Mouse (Mus musculus): ENCODE data around the gene Cbwd1.

Cbwd1 gene

DNA sequence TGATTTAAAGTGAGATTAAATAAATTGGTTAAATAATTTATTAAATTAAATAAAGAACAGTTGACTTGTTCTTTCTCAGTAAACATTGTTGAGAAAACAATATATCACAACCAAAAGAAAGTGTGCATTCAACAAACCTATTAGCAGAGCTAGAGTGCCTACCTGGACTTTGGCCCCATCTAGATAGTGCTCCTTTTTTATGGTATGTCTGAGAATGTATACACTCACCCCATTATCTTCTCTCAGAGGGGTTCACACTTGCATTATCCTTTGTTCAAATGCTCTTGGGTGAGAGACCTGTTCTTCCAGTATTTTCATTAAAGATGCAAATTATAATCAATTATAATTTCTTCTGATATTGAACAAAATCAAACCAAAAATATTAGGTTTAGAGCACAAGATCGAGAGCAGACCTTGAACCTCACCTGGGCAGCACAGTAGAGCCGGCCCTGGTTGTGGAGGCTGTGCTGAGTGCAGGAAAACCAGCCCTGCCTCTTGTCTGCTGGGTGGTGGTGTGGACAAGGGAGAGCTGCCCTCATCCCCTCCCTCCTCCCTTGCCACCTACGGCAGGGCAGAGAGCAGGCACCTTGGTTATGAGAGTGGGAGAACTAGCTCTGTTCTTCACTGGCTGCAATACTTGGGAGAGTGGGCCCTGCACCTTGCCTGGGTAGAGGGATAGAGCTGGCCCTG, 11.4 kb upstream of the Cbwd1 start:
- DNase-seq = no peak

DNA sequence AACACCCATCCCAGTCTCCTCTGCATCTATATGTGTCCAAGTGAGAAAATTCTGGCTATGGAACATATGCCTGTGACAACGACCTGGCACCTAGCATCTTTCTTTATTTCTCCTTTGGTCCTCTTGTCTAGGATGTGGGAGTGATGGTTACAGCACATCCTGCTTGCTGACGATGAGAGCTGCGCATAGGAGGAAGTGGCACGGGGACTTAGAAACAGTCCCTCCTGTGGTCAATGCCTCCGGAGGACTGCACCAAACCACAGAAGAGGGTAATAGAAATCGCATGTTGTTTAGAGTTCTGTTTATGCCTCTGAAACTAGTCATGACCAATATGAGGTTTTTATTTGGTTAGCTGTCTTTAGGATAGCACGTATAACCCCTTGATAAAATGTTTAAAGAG, 9.9 kb upstream of the Cbwd1 start:
- DNase-seq = no peak

DNA sequence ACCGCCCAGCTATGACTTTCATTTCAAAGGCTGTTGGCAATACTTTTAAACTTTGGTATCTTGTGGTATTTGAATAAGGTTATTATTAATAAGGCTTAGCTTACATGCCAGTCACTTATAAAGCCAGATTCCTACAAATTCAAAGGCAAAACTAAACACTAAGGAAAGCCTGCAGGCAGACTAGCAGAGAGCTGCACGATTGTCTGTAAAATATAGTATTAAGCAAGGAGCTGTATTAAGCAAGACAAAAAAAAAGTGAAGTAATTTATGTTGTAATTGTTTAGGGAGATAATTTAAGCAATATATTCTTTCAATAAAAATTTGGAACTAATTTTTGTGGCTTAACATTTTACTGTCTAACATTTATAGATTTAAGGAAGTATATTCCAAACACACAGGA, 5.5 kb upstream of the Cbwd1 start:
- no peak for DNase-seq

DNA sequence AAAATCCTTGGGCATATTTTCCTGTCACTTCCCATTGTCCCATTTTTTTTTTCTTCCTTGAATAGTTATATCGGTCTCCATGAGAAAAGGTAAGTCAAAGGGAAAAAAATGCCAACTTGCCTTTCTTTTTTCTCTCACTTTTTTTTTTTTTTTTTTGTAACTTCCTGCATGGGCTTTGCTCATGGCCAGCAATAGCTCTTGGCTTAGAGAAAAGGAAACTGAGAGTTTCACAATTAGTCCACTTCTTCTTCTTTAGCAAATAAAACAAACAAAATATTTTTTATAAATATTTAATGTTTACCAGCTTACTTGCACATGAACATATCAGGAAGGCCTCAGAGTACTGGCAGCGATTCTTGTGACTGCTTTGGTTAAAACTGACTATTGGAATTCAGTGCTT, 4.8 kb upstream of the Cbwd1 start:
- DNase-seq = no peak

DNA sequence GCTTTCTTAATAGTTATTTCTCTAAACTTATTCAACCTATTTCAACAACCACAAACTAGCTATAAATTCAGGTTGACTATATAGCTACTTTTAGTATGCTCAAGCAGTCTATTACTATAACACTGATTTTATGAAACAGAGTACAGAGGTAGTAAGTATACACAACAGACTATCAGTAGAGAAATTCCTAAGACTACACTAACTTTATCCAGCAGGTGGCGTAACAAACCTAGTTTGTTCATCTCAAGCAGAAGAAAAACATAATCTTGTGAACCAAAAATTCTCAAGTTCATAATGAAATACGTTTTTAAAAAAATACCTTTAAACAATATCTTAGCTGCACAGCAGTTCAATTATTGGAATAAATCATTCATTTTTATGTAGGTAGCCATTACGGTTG, 2.9 kb downstream of the Cbwd1 start:
- DNase-seq = no peak

DNA sequence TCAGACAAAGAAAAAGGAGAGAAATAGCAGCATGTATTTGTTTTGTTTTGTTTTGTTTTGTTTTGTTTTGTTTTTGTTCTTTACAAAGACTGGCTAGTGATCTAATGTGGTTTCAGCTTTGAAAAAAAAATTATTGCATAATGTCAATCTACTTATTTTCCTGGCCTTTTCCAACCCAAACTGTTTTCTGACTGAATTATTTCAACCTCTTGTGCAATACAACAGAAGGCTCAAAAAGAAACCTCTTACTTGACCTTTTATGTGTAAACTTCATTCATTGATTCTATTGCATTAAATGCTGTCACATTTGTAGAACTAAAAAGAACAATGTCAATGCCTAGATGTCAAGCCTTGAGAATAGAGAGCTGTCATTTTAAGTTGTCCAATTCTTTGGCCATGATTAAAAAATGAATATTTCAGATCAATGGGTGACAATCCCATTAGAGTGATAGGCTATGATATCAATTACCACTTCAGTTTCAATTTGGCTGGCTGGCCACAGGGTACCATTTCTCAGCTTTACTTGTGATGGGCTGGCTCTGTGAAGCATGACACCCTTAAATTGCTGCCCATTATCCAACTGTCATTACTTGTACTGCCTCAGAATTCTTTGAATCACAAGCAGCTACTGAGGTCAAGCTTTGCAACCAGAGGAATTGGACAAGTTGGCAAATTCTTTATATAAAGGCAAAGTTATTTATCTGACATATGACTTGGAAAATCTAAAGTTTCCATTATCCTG, 15.7 kb downstream of the Cbwd1 start:
- no peak for DNase-seq

DNA sequence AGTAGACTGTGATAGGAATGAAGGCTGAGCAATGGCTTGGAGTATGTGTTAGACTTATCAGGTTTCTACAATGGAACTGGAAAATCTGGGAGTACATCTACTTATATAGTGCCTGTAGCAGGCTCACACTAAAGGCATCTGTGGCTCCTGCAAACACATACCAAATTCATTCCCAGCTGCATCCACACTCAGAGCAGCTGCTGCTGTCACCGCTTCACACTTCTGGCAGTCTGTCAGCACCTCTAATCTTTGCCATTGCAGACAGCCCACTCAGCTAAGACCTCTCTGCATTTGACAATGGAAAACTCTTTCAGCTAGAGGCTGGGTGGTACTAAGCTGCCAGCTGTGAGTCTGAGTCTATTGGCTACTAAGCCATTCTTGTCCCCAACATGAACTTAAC, 24.3 kb downstream of the Cbwd1 start:
- DNase-seq = no peak

DNA sequence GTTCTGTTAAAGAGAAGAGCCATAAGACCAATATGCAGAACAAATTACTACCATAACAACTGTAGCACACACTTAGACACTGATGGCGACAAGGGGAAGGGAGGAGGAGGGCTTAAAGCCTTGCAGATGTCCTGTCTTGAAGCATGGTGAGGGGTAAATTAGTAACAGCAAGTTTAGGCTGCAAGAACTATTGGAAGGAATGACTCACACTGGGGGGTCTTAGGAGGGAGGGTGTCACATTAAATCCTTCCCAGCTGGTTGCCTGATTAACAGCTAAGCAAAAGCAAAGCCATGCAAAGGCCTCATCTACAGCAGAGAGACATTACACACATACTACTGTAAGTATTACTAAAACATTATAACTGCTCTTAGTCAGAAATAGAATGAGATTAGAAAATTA, 32.4 kb downstream of the Cbwd1 start:
- DNase-seq = no peak

DNA sequence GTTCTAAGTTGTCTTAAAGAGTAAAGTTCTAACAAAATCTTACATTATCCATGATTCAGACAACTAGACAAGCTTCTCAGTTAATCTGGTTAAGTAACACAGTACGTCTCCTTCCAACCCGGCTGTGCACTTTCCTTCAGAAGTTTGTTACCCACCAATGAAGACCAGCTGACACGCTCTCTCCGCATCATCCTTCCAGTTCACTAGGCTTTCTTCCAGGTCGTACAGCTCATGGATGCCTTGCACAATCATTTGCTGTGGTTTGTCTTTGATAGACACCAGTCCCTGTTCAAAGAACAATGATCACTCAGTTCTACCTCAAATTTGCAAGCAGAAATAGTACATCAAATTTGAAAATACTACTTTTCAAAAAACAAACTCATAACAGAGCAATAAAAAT, 40.5 kb downstream of the Cbwd1 start:
- DNase-seq = no peak

DNA sequence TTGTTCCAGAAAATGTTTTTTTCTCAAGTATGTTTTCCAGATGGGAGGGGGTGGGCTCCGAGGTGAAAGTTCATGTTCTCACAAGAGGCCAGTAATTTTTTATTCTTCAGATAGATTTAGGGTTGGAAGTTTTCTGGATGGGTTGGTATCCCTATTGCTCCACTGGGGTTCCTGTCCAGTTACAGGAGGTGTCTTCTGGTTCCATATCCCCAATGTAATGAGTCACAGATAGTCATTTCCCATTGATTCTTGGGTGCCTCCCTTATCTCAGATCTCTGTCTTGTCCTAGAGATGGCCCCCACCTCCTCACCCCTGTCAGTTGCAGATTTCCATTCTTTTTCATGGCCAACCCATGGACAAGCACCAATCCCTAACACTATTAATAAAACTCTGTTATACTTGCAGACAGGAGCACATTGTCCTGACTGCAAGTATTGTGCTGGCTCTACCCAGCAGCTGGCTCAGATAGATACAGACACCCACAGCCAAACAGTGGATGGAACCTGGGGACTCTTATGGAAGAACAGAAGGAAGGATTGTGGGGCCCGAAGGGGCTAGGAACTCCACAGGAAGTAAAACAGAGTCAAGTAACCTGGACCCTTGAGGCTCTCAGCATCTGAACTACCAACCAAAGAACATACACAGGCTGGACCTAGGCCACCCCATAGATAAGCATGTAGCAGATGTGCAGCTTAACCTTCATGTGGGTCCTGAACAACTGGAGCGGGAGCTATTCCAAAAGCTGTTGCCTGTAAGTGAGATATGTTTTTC, 52.8 kb downstream of the Cbwd1 start:
- no peak for DNase-seq

DNA sequence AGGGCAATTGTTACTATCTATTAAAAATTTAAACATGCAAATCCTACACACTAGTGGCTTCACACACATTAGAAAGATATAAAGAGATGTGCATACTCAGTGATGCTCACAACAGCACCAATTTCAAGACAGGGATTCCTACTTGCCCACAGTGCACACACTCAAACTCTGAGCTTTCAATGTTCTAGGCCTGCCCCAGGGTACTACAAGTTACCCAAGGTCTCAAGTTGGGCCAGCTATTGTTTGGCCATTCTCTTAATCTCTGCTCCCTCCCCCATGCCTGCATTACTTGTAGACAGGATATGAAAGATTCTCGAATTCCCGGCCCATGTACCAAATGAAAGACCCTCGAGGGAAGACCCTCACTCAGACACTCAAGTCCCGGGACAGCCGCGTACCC, 53.8 kb downstream of the Cbwd1 start:
- DNase-seq = no peak

DNA sequence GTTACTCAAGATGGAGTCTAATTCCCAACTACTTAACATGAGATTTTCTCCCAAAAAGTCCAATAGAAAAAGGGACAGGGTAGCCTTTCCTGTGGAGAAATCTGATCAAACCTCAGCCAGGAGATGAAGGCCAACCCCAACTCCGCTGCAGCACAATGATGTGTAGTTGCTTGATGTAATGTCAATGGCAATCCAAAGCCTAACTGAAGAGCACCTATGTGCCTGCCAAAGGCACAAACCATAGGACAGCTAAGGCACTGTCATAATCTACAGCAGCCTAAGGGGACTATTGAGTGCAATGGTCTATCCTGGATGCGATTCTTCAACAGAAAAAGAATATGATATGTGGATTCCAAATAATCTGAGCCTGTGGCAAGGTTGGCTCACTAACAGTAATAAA, 58.6 kb downstream of the Cbwd1 start:
- DNase-seq = no peak

DNA sequence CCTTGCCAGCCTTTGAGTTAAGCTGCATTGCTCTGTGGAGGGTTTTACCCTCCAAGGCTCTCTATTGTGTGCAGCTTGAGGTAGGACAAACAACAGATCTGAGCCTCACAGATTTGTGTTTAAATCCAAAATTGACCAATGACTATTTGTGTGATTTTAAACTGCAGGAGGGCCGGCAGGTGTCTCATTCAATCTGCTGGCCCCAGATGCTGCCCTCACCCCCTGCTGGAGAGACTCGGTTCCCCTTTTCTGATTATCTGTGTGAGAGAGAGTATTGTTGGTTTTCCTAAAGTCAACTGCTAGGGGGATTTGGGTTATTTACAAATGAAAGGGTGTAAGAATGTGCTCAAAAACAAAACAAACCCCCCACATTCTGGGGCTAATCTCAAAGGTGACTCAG, 59.2 kb downstream of the Cbwd1 start:
- no peak for DNase-seq

DNA sequence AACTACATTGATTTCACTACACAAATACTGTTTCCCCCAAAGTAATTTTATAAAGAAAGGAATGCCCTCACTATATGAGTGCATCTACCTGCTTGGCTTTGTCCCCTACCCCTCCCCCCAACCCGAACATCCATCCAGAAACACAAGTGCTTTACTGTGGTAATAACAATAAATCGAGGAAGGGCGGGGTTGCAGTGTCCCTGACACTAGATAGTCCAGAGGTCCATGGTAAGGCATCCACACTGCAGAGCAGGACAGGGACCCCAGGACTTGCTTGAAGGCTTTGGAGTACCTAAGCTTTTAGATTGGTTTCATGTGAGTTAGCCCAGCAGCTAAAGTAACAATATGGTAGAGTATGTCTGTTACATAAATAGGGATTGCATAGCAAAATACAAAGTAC, 59.7 kb downstream of the Cbwd1 start:
- no peak for DNase-seq

DNA sequence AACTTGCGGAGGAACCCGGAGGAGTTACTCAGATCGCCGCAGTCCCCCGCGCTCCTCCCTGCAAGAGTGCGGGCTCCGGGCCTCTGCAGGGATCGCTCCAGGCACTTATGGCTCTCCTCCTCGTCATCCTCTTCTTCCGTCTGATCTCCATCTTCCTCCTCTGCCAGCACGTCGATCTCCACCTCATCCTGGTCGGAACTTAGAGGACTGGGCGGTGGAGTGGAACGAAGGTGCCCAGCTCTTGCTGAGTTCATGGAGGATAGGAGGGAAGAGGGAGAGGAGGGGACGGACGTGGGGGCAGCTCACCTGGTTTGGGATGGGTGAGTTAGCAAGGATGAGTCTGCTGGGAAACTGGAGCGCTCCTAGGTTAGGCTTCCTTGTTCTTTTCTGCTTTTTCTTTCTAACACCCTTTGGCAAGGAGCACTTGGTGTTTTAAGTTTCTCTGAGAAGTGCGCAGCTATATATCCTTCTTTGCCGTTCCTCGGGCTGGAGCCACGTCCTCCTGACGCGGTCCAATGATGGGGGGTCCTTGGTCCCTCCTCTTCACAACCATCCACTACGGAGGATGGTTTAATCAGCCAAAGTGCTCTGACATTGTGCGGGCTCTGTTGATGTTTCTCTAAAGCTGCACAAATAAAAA, 60.7 kb downstream of the Cbwd1 start, which contains the start of gene Foxd4:
Foxd4 (minus strand) TSS at position 617 of the 640 bp plus-strand sequence.
- no peak for DNase-seq

DNA sequence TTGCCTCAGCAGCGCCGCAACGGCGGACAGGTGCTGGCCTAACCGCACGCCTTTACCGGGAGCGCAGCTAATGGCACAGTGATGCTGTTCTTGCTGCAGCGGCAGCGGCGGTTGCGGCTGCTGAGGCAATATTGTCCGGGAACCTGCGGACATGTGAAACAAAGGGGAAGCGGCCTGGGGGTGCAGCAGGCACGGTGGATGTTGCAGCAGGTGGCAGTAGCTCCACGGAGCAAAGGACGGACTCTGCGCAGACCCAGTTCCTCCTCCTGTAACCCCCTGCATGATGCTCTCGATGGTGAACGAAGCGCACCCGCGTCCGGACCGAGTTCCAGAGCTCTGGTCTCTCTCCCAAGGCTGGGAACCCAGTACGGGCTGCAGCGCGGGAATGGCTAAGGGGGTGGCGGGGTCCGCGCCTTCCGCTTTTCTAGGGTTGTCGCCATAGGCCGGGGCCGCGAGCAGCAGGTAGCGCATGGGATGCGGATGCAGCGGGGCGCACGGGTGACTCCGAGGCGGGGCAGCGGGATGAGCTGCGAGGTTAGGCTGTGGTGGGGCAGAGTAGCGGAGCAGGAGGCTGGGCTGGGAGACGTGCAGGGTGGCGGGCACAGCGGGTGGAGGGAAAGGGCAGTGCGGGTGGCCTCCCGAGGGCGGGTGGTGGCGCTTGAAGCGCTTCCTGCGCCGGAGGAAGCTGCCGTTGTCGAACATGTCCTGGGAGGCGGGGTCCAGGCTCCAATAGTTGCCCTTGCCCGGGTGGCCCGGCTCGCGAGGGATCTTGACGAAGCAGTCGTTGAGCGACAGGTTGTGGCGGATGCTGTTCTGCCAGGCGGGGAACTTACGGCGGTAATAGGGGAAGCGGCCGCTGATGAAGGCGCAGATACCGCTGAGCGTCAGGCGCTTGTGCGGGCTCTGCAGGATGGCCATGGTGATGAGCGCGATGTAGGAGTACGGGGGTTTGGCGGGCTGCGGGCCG, 61.5 kb downstream of the Cbwd1 start:
- DNase-seq = no peak

DNA sequence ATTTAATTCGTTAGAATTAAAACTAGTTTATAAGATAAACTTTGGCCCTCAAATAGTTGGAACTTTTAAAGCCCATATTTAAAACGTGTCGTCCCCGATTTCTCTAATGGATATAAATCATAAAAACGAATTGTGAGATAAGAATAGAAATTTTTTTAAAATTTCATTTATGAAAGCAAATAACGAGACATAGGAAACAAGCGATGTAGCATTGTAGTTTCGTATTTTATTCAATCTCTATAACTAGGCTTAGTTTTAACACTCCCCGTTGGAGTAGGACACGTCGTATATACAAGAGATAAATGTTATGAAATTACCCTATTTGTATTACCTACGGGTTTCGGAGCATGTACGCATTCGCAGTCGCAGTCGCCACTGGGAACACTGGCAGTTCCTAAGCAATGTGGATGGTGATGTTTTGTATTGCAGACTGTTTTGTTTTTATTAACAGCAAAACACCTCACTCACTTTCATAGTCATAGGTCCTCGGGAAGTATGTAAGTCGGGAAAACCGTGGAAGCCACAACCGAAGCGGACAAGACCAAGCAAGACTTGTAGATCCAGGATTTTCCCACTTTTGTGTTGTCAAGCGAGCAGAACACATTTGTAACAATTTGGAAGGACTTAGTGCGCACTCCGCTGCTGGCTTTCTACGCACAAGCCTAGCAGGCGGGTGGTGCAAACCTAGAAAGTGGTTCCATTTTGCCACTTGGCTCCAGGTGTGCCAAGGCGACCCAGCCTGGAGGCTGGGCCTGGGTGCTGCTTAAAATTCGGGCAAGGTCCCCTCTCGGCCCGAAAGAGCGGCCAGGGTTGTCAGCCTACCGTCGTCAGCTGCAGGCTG, 62.5 kb downstream of the Cbwd1 start:
- no peak for DNase-seq

DNA sequence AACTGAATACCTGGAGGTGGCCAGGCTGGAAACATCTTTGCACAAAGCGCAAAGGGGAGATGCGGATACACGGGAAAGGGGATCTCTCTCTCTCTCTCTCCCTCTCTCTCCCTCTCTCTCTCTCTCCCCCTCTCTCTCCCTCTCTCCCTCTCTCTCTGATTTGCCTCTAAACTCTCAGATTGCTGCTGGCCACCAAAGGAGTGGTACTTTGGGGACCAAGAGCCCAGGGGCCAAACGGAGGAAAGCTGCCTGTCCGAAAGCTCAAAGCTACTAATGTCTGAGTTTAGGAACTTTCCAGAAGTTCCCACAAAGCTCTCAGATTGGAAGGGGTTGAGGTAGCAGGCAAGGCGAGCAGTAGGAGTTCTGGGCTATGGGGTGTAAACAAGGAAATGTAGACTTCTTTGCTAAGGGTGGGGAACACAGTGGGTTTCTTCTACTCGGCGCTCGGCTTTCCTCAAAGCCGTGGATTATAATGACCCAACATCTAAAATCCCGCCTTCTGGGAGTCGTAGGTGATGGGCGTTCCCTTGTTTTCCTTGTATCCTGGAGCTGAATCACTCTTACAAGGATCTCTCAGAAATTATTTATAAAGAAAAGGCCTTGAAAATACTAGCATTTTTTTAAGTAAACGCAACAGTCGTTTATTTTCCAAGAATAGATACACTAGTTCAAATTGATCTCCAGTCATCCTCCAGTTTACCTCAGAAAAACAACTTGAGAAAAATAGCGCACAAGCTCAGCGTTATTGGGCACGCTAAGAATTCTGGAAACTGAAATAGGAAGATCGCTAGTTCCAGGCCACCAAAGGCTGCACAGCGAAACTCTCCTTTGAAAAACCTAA, 63.3 kb downstream of the Cbwd1 start:
- DNase-seq = no peak

DNA sequence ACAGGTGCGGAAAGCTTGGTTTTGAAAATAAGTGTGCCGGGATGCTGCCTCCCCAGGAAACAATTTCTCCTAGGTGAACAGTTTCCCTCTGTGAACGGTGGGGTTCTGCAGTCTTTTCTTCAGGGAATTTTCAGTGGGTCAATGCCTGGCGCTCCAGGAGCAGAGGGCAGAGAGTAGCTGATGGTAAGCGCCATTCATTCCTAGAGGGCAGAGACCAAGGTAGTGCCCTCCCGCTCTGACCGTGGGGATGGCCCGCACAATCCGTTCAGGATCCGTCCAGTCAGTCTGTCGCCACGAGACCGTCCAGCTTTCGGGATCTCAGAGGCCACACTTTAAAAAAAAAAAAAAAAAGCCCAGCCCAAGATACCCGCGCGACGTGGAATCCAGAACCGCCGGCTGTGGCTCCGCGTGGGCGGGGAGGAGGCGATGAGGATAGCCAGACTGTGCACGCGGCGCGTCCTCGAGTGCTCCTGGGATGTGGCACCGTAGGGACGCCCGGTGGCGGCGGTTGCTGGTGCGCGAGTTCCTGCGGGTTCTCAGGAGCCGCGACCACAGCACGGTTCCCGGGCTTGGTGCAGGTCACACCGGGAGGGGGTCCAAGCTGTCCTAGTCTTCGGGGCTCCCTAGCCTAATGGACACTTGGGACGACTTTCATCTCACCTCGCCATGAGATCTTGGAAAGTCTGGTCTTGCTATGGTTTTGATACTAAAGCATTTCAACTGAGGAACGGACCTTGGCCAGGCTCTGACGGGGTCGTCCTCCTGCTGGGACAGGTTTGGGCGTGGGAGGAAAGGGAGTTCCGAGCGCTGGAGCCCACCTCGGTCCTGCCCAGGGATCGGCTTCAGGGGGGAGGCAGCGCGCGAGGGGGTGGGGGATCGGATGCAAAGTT, 64.2 kb downstream of the Cbwd1 start:
- no peak for DNase-seq

Measured in cerebellum, adult 11 months (tissue).